Mouse (Mus musculus) erythroblast, embryonic 14.5 days (primary cell): ENCODE data around the gene Rbfox1. TPM values are rescaled to one million over a fixed set of nuclear protein-coding genes. Genes with fewer than 3 reads are reported as not detected.

Source experiments
- H3K27me3 ChIP-seq: 2 replicates; pipeline ENCODE4 v1.6.1; 2012; ENCODE audit warnings: inconsistent platforms; ENCODE audit not compliant: control insufficient read depth
- H3K36me3 ChIP-seq: 2 replicates; pipeline ENCODE4 v1.6.1; 2012; ENCODE audit warnings: mild to moderate bottlenecking, inconsistent platforms; ENCODE audit not compliant: control insufficient read depth
- H3K4me1 ChIP-seq: 2 replicates; pipeline ENCODE4 v1.6.1; 2012; ENCODE audit warnings: inconsistent platforms; ENCODE audit not compliant: control insufficient read depth
- H3K4me3 ChIP-seq: replicated peaks from 2 replicates; pipeline ENCODE3; 2012; ENCODE audit warnings: moderate library complexity, mild to moderate bottlenecking, inconsistent platforms
- H3K9me3 ChIP-seq: 2 replicates; pipeline ENCODE4 v1.6.1; 2012; ENCODE audit warnings: low read length, inconsistent platforms, mixed read lengths; ENCODE audit not compliant: control insufficient read depth
- GATA1 ChIP-seq: IDR thresholded peaks from 2 replicates; pipeline ENCODE4 v1.6.1; 2012; ENCODE audit warnings: low read length, inconsistent platforms, mixed read lengths
- TAL1 ChIP-seq: IDR thresholded peaks from 3 replicates; pipeline ENCODE4 v1.6.1; 2012; ENCODE audit warnings: low read length, inconsistent platforms, mixed read lengths
- polyA plus RNA-seq: library from polyadenylated mRNA; stranded (reverse); fragments of >175 nt; gene quantifications from 2 replicates; pipeline ENCODE4 v1.2.3, GENCODE M21; 2012

Gene Rbfox1
- polyA plus RNA-seq, 1 experiment, result not detected

GRCm38 (mm10) chr16:6206431-6206830, 321.3 kb downstream of the Rbfox1 start:
- Histone ChIP-seq H3K27me3 (no peaks in the 10 kb centered on the region), H3K4me3 (no peak overlapping the region), H3K4me1 (no peaks in the 10 kb centered on the region), H3K9me3 (no peaks in the 10 kb centered on the region), H3K36me3 (no peaks in the 10 kb centered on the region)
- TF ChIP-seq GATA1, result no peak
- no peak for TF ChIP-seq TAL1

- Histone ChIP-seq H3K36me3 (no peaks in the 10 kb centered on the region), H3K4me3 (no peak overlapping the region), H3K27me3 (no peaks in the 10 kb centered on the region), H3K9me3 (no peaks in the 10 kb centered on the region), H3K4me1 (no peaks in the 10 kb centered on the region)
- TF ChIP-seq TAL1, result no peak
- no peak for TF ChIP-seq GATA1
Measured at GRCm38 (mm10) chr16:6212916-6213315, 327.8 kb downstream of the Rbfox1 start.

DNA sequence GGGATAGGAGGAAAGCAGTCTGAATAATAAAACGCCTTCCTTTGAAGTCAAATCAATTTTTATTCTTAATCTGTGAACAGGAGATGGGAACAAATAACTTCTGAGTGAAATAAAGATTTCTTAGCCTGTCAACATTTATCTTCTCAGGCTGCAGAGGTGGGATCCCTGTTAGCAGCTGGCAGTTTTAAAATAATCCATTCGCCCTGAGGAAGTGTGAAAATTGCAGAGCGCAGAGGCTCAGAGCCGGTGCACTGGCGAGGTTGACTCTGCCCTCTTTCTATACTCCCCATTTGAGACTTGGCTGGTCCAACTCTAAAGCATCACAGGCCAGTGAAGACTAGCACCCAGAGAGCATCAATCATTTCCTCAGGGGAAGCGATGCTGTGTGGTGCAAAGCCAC, 342.3 kb downstream of the Rbfox1 start:
- H3K36me3 ChIP-seq, result no peaks in the 10 kb centered on the region
- TF ChIP-seq TAL1 (no peak), GATA1 (no peak)
- no peak overlapping the region for H3K4me3 ChIP-seq
- no peaks in the 10 kb centered on the region for H3K27me3 ChIP-seq
- no peaks in the 10 kb centered on the region for H3K4me1 ChIP-seq
- peaks cover 3% of the 10 kb centered on the region; the same call in 1 of the 2 replicates for H3K9me3 ChIP-seq

- Histone ChIP-seq H3K27me3 (no peaks in the 10 kb centered on the region), H3K4me3 (no peak overlapping the region), H3K9me3 (peaks cover 3% of the 10 kb centered on the region; the same call in 1 of the 2 replicates), H3K4me1 (no peaks in the 10 kb centered on the region), H3K36me3 (no peaks in the 10 kb centered on the region)
- TF ChIP-seq TAL1, result no peak
- no peak for TF ChIP-seq GATA1
Measured at GRCm38 (mm10) chr16:6232966-6233365, 347.8 kb downstream of the Rbfox1 start.

DNA sequence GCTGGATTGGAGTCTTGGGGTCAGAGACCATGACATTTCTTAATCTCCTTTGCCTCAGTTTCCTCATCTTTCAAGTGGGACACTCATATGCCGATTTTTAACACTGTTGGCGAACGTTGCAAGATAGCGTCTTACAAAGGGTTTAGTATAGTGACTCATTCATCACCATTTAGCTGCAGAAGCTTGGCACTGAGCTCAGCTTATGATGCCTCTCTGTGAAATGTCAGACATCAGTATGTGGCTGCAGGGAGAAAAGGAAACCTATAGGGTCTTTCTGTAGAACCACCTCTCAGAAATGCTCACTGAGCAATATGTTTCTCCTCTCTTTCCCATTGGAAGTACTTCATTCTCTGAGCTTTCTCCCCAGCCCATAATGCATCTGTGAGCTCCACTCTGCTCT, 356.2 kb downstream of the Rbfox1 start:
- Histone ChIP-seq H3K27me3 (no peaks in the 10 kb centered on the region), H3K9me3 (no peaks in the 10 kb centered on the region), H3K4me3 (no peak overlapping the region), H3K36me3 (no peaks in the 10 kb centered on the region), H3K4me1 (no peaks in the 10 kb centered on the region)
- TF ChIP-seq GATA1, result no peak
- no peak for TF ChIP-seq TAL1

GRCm38 (mm10) chr16:6242468-6242867, 357.3 kb downstream of the Rbfox1 start:
- TF ChIP-seq TAL1 (no peak), GATA1 (no peak)
- Histone ChIP-seq H3K27me3 (no peaks in the 10 kb centered on the region), H3K9me3 (no peaks in the 10 kb centered on the region), H3K4me3 (no peak overlapping the region), H3K4me1 (no peaks in the 10 kb centered on the region), H3K36me3 (no peaks in the 10 kb centered on the region)

- no peak overlapping the region for H3K4me3 ChIP-seq
- H3K36me3 ChIP-seq, result no peaks in the 10 kb centered on the region
- H3K27me3 ChIP-seq, result no peaks in the 10 kb centered on the region
- no peaks in the 10 kb centered on the region for H3K4me1 ChIP-seq
- TF ChIP-seq GATA1 (no peak), TAL1 (no peak)
- no peaks in the 10 kb centered on the region for H3K9me3 ChIP-seq
Measured at GRCm38 (mm10) chr16:6247569-6247968, 362.4 kb downstream of the Rbfox1 start.

DNA sequence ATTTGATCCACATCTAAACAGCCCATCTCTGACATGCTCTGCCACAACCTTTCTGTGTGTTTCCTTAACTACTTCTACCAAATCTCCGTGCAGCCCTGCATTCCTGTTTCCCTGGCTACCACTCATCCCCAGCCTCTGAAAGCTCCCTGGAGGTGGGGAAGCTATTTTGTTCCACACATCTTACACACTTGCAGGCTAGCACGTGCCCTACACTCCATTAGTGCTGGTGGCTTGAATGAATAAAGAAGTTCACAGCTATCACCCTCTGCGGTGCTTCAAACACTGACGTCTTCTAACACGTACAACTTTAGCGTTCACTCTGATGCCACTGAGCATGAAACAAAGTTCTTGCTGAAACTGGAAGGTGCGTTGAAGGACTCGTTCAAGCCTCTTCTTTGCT, 379.4 kb downstream of the Rbfox1 start:
- H3K4me3 ChIP-seq, result no peak overlapping the region
- H3K36me3 ChIP-seq, result no peaks in the 10 kb centered on the region
- peaks cover 2% of the 10 kb centered on the region; the same call in 1 of the 2 replicates for H3K9me3 ChIP-seq
- no peaks in the 10 kb centered on the region for H3K4me1 ChIP-seq
- no peak for TF ChIP-seq GATA1
- no peak for TF ChIP-seq TAL1
- no peaks in the 10 kb centered on the region for H3K27me3 ChIP-seq

GRCm38 (mm10) chr16:6265610-6266009, 380.5 kb downstream of the Rbfox1 start:
- H3K4me1 ChIP-seq, result no peaks in the 10 kb centered on the region
- peaks cover 2% of the 10 kb centered on the region; the same call in 1 of the 2 replicates for H3K9me3 ChIP-seq
- no peaks in the 10 kb centered on the region for H3K27me3 ChIP-seq
- no peak overlapping the region for H3K4me3 ChIP-seq
- H3K36me3 ChIP-seq, result no peaks in the 10 kb centered on the region
- TF ChIP-seq GATA1, result no peak
- no peak for TF ChIP-seq TAL1

DNA sequence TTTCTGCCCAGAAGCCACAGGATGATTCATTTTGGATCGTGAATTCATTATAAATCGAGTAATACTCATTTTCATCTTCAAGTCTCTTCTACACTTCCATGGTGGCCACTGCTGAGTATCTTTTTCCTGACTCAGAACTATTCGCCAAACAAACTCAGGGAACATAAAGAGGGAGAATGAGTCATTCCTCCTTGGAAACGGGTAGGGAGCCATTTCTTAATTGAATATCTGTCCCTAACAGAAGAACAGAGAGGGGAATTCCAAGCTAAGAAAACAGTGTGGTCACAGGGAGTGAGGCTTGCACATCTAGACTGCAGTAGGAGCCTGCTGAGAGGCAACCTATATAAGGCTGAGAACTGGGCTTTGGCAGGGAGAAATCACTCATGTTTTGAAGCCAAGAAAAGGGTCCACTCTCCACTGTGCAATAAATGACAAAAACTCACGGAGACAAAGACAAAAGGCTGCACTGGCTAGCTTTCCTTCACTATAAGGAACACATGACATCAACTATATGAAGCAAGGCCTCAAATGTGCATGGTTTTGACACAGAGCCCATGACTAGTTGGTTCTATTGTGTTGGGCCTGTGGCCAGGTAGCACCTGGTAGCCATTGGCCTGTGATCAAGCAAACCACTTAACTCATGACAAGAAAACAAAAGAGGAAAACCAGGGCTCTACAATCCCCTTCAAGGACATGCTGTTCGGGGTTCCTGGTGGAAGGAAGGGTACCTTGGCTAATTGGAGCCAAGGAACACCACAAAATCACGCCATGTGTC, 386.6 kb downstream of the Rbfox1 start:
- H3K27me3 ChIP-seq, result no peaks in the 10 kb centered on the region
- H3K4me3 ChIP-seq, result no peak overlapping the region
- H3K4me1 ChIP-seq, result no peaks in the 10 kb centered on the region
- no peaks in the 10 kb centered on the region for H3K36me3 ChIP-seq
- TF ChIP-seq GATA1 (no peak), TAL1 (no peak)
- no peaks in the 10 kb centered on the region for H3K9me3 ChIP-seq
